Mouse (Mus musculus) MEL (cell line): Measurements from ENCODE around the gene Mrpl43. TPM values are rescaled to one million over a fixed set of nuclear protein-coding genes. Genes with fewer than 3 reads are reported as not detected.

ENCODE experiments used
- DNase-seq: peaks from one replicate; pipeline ENCODE4 v3.0.0; 2011; ENCODE audit warnings: low read depth, low spot score
- H3K27ac ChIP-seq: 2 replicates; pipeline ENCODE4 v1.5.1; 2012; ENCODE audit warnings: low read depth, mild to moderate bottlenecking, control low read depth, low read length, moderate library complexity; ENCODE audit not compliant: control insufficient read depth
- H3K27me3 ChIP-seq, 2 experiments: fragments of 150-350 bp in 1 of 2; sonication (generic) in 1 of 2; 2 replicates each; pipeline ENCODE4 v1.6.1; 2012; ENCODE audit warnings: low read length in 2 of 2, mild to moderate bottlenecking in 2 of 2, improper control_type of control experiment in 1 of 2, moderate library complexity in 1 of 2; ENCODE audit not compliant: insufficient read depth in 2 of 2, control insufficient read depth in 1 of 2
- H3K36me3 ChIP-seq, 2 experiments: 2 replicates each; pipeline ENCODE4 v1.6.1; 2012 to 2014; ENCODE audit warnings: low read length in 2 of 2, improper control_type of control experiment in 1 of 2, inconsistent platforms in 1 of 2, mild to moderate bottlenecking in 1 of 2; ENCODE audit not compliant: insufficient read depth in 2 of 2, control insufficient read depth in 1 of 2
- H3K4me1 ChIP-seq, 2 experiments: fragments of 150-350 bp in 1 of 2; sonication (generic) in 1 of 2; 2 replicates each; pipeline ENCODE4 v1.6.1; 2012; ENCODE audit warnings: low read length in 2 of 2, improper control_type of control experiment in 1 of 2, mild to moderate bottlenecking in 1 of 2; ENCODE audit not compliant: insufficient read depth in 2 of 2, control insufficient read depth in 1 of 2
- H3K4me3 ChIP-seq, 2 experiments: fragments of 150-350 bp in 1 of 2; sonication (generic) in 1 of 2; 2 replicates each; pipeline ENCODE4 v1.5.1; 2012; ENCODE audit warnings: low read depth in 2 of 2, low read length in 2 of 2, mild to moderate bottlenecking in 2 of 2, moderate library complexity in 2 of 2, control low read depth in 1 of 2, improper control_type of control experiment in 1 of 2; ENCODE audit not compliant: control insufficient read depth in 1 of 2, insufficient read depth in 1 of 2
- H3K79me2 ChIP-seq: 2 replicates; pipeline ENCODE4 v1.6.1; 2012; ENCODE audit warnings: mild to moderate bottlenecking, low read length, moderate library complexity; ENCODE audit not compliant: control insufficient read depth, poor library complexity, insufficient read depth
- H3K9ac ChIP-seq: 2 replicates; pipeline ENCODE4 v1.6.1; 2012; ENCODE audit warnings: low read depth, mild to moderate bottlenecking, control low read depth, low read length, moderate library complexity; ENCODE audit not compliant: control insufficient read depth, poor library complexity, severe bottlenecking
- H3K9me3 ChIP-seq: fragments of 150-350 bp; sonication (generic); replicated peaks from 2 replicates; pipeline ENCODE4 v1.6.1; 2012; ENCODE audit warnings: mild to moderate bottlenecking, low read length, improper control_type of control experiment, moderate library complexity; ENCODE audit not compliant: insufficient read depth
- BHLHE40 ChIP-seq: IDR thresholded peaks from 2 replicates; pipeline ENCODE4 v1.6.1; 2012; ENCODE audit warnings: low read depth, mild to moderate bottlenecking, inconsistent platforms, low read length, improper control_type of control experiment, borderline replicate concordance
- CHD1 ChIP-seq: IDR thresholded peaks from 2 replicates; pipeline ENCODE4 v1.6.1; 2012; ENCODE audit warnings: low read depth, mild to moderate bottlenecking, inconsistent platforms, low read length, improper control_type of control experiment
- CHD2 ChIP-seq: IDR thresholded peaks from 2 replicates; pipeline ENCODE4 v1.6.1; 2011; ENCODE audit warnings: low read length, improper control_type of control experiment
- CTCF ChIP-seq, 3 experiments: IDR thresholded peaks in 2 of 3; conservative IDR thresholded peaks in 1 of 3; 2 replicates each; pipeline ENCODE4 v1.5.1; 2011 to 2012; ENCODE audit warnings: low read length in 3 of 3, low read depth in 2 of 3, mild to moderate bottlenecking in 2 of 3, improper control_type of control experiment in 1 of 3, inconsistent platforms in 1 of 3, mixed read lengths in 1 of 3, moderate library complexity in 1 of 3; ENCODE audit not compliant: control insufficient read depth in 1 of 3, insufficient read depth in 1 of 3, poor library complexity in 1 of 3, severe bottlenecking in 1 of 3
- E2F4 ChIP-seq: IDR thresholded peaks from 2 replicates; pipeline ENCODE4 v1.6.1; 2011; ENCODE audit warnings: low read depth, low read length, improper control_type of control experiment, borderline replicate concordance
- ELF1 ChIP-seq: IDR thresholded peaks from 2 replicates; pipeline ENCODE4 v1.6.1; 2014; ENCODE audit warnings: low read depth, mild to moderate bottlenecking, inconsistent platforms, low read length, improper control_type of control experiment, moderate library complexity
- EP300 ChIP-seq, 2 experiments: IDR thresholded peaks; 2 replicates each; pipeline ENCODE4 v1.6.1; 2011; ENCODE audit warnings: improper control_type of control experiment in 2 of 2, low read length in 2 of 2, low read depth in 1 of 2, mild to moderate bottlenecking in 1 of 2
- HCFC1 ChIP-seq: IDR thresholded peaks from 2 replicates; pipeline ENCODE4 v1.6.1; 2012; ENCODE audit warnings: low read depth, mild to moderate bottlenecking, inconsistent platforms, low read length, improper control_type of control experiment, moderate library complexity
- JUND ChIP-seq: IDR thresholded peaks from 2 replicates; pipeline ENCODE4 v1.6.1; 2011; ENCODE audit warnings: low read depth, mild to moderate bottlenecking, improper control_type of control experiment, low read length
- MAFK ChIP-seq: IDR thresholded peaks from 2 replicates; pipeline ENCODE4 v1.6.1; 2011; ENCODE audit warnings: low read depth, mild to moderate bottlenecking, low read length, improper control_type of control experiment, borderline replicate concordance
- MAX ChIP-seq: IDR thresholded peaks from 2 replicates; pipeline ENCODE4 v1.6.1; 2011; ENCODE audit warnings: low read length, improper control_type of control experiment
- MAZ ChIP-seq: IDR thresholded peaks from 2 replicates; pipeline ENCODE4 v1.6.1; 2012; ENCODE audit warnings: low read depth, mild to moderate bottlenecking, inconsistent platforms, low read length, improper control_type of control experiment
- MYC ChIP-seq: IDR thresholded peaks from 2 replicates; pipeline ENCODE4 v1.6.1; 2011; ENCODE audit warnings: low read depth, mild to moderate bottlenecking, low read length, improper control_type of control experiment, moderate library complexity
- NELFE ChIP-seq: IDR thresholded peaks from 2 replicates; pipeline ENCODE4 v1.6.1; 2011; ENCODE audit warnings: low read depth, low read length, improper control_type of control experiment
- NRF1 ChIP-seq: IDR thresholded peaks from 2 replicates; pipeline ENCODE4 v1.6.1; 2014; ENCODE audit warnings: low read depth, mild to moderate bottlenecking, inconsistent platforms, low read length, improper control_type of control experiment, moderate library complexity; ENCODE audit not compliant: poor library complexity, insufficient read depth, severe bottlenecking
- POLR2A ChIP-seq, 2 experiments: IDR thresholded peaks; 2 replicates each; pipeline ENCODE4 v1.6.1; 2011 to 2012; ENCODE audit warnings: low read length in 2 of 2, mild to moderate bottlenecking in 2 of 2, control low read depth in 1 of 2, improper control_type of control experiment in 1 of 2, low read depth in 1 of 2, moderate library complexity in 1 of 2; ENCODE audit not compliant: control insufficient read depth in 1 of 2, insufficient read depth in 1 of 2, poor library complexity in 1 of 2
- POLR2AphosphoS2 ChIP-seq: IDR thresholded peaks from 2 replicates; pipeline ENCODE4 v1.6.1; 2011; ENCODE audit warnings: low read length, improper control_type of control experiment
- POLR2AphosphoS5 ChIP-seq: IDR thresholded peaks from 2 replicates; pipeline ENCODE4 v1.6.1; 2012; ENCODE audit warnings: low read depth, borderline replicate concordance, mild to moderate bottlenecking, inconsistent platforms, low read length, moderate library complexity, mixed read lengths
- RAD21 ChIP-seq: IDR thresholded peaks from 2 replicates; pipeline ENCODE4 v1.6.1; 2011; ENCODE audit warnings: mild to moderate bottlenecking, low read depth, low read length, improper control_type of control experiment
- SIN3A ChIP-seq: IDR thresholded peaks from 2 replicates; pipeline ENCODE4 v1.6.1; 2012; ENCODE audit warnings: low read length, improper control_type of control experiment, inconsistent platforms
- TAL1 ChIP-seq: IDR thresholded peaks from 2 replicates; pipeline ENCODE4 v1.6.1; 2012; ENCODE audit warnings: mild to moderate bottlenecking, inconsistent platforms, low read length, moderate library complexity, mixed read lengths
- TBP ChIP-seq: IDR thresholded peaks from 2 replicates; pipeline ENCODE4 v1.8.0; 2011; ENCODE audit warnings: low read depth, low read length, improper control_type of control experiment
- TCF12 ChIP-seq: IDR thresholded peaks from 2 replicates; pipeline ENCODE4 v1.6.1; 2014; ENCODE audit warnings: low read depth, mild to moderate bottlenecking, inconsistent platforms, low read length, improper control_type of control experiment, moderate library complexity
- UBTF ChIP-seq: IDR thresholded peaks from 2 replicates; pipeline ENCODE4 v1.6.1; 2012; ENCODE audit warnings: low read depth, mild to moderate bottlenecking, inconsistent platforms, low read length, improper control_type of control experiment, moderate library complexity, borderline replicate concordance; ENCODE audit not compliant: insufficient read depth
- ZC3H11A ChIP-seq: IDR thresholded peaks from 2 replicates; pipeline ENCODE4 v1.6.1; 2012; ENCODE audit warnings: low read depth, mild to moderate bottlenecking, inconsistent platforms, low read length, improper control_type of control experiment
- polyA plus RNA-seq, 2 experiments: library from polyadenylated mRNA; stranded (reverse) in 1 of 2; unstranded in 1 of 2; fragments of >175 nt in 1 of 2; fragments of >200 nt in 1 of 2; gene quantifications; 2 replicates each; pipeline versions ENCODE4 v1.2.1 to v1.2.4; 2012; ENCODE audit warnings: low replicate concordance in 2 of 2, low read depth in 1 of 2; ENCODE audit not compliant: insufficient read length in 2 of 2, insufficient read depth in 1 of 2, missing spikeins in 1 of 2
- total RNA-seq: library from RNA; depleted of rRNA; stranded (reverse); fragments of 300-350 nt; gene quantifications from 2 replicates; pipeline ENCODE4 v1.2.3, GENCODE M21; 2012

Mrpl43 gene
- total and polyA plus RNA-seq, 3 experiments, result 136 to 145 TPM; not detected in 1

DNA sequence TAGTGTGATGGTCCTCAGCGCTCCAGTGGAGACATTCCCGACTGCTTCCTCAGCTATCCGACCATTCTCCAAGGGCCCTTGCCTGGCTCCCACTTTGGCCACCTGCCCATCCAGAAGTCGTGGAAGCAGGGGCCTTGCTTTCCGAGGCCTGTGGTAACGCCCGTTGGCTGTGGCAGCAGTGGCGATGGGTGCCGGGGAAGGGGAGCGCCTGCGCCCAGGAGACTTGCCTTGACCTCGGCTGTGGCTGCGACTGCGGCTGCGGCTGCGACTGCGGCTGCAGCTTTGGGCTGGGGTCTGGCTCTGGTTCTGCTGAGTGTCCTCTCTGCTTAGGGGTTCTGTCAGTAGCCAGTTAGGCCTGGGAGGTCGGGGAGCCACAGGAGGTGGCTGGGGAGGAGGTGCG lies 22.5 kb upstream of the Mrpl43 start:
- no peaks in the 10 kb centered on the region for H3K27me3 ChIP-seq
- DNase-seq, result no peak
- peaks cover 8 to 22% of the 10 kb centered on the region in 2 experiments for H3K4me1 ChIP-seq
- H3K9ac ChIP-seq, result no peak overlapping the region
- H3K36me3 ChIP-seq, result peaks cover 0 to 10% of the 10 kb centered on the region in 2 experiments; a peak in 2 of 4 replicates
- no peak overlapping the region for H3K4me3 ChIP-seq
- H3K9me3 ChIP-seq, result no peaks in the 10 kb centered on the region
- no peaks in the 10 kb centered on the region for H3K79me2 ChIP-seq
- no peak for TF ChIP-seq ELF1
- no peak for TF ChIP-seq CHD1
- TF ChIP-seq BHLHE40, result no peak
- TF ChIP-seq POLR2AphosphoS5, result no peak
- TF ChIP-seq CHD2, result no peak
- no peak for TF ChIP-seq EP300 (IDR thresholded peaks at IDR 0.05; ENCODE audit: low read depth in 1 of 2, low read length in 2 of 2)
- no peak for TF ChIP-seq TCF12
- TF ChIP-seq MAZ, result no peak
- no peak for TF ChIP-seq JUND
- TF ChIP-seq HCFC1, result no peak
- TF ChIP-seq ZC3H11A, result no peak
- no peak for TF ChIP-seq TBP
- no peak for TF ChIP-seq MAX
- no peak for TF ChIP-seq CTCF (IDR thresholded peaks at IDR 0.05 in 2 of 3, conservative IDR thresholded peaks at IDR 0.05 in 1 of 3; ENCODE audit: control insufficient read depth in 1 of 3, insufficient read depth in 1 of 3, low read depth in 2 of 3, low read length in 3 of 3, poor library complexity in 1 of 3, severe bottlenecking in 1 of 3)
- TF ChIP-seq POLR2A (IDR thresholded peaks at IDR 0.05; ENCODE audit: control insufficient read depth in 1 of 2, insufficient read depth in 1 of 2, low read depth in 1 of 2, low read length in 2 of 2, poor library complexity in 1 of 2), result no peak
- no peak for TF ChIP-seq MYC
- no peak for TF ChIP-seq TAL1
- no peak for TF ChIP-seq NELFE
- no peak overlapping the region for H3K27ac ChIP-seq

DNA sequence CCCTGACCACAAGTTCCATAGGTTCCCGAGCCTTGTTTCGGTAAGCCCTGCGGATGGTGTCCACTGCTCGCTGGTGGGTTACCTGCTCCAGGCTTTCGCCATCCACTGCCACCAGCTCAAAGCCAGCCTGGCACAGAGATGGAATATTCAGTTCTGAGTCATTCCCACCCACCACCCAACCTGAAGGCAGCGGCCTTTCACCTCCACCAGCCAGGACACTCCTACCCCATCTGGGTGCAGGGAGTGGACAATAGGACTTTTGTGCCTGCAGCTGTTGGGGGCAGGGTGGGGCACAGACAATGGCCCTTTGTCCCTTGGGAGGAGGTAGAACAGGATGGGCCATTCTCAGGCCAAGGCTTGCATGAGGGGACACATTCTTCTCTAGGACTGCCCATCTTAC lies 21.6 kb upstream of the Mrpl43 start:
- Histone ChIP-seq H3K36me3 (peaks cover 0 to 10% of the 10 kb centered on the region in 2 experiments; a peak in 2 of 4 replicates), H3K4me1 (peaks cover 8 to 19% of the 10 kb centered on the region in 2 experiments), H3K9me3 (no peaks in the 10 kb centered on the region), H3K4me3 (no peak overlapping the region), H3K27me3 (no peaks in the 10 kb centered on the region), H3K9ac (no peak overlapping the region), H3K27ac (no peak overlapping the region), H3K79me2 (no peaks in the 10 kb centered on the region)
- TF ChIP-seq ELF1 (no peak), NRF1 (no peak), TBP (no peak), POLR2A (IDR thresholded peaks at IDR 0.05; ENCODE audit: control insufficient read depth in 1 of 2, insufficient read depth in 1 of 2, low read depth in 1 of 2, low read length in 2 of 2, poor library complexity in 1 of 2) (no peak), MAFK (no peak), RAD21 (no peak), UBTF (no peak), SIN3A (no peak), E2F4 (no peak), MYC (no peak), EP300 (IDR thresholded peaks at IDR 0.05; ENCODE audit: low read depth in 1 of 2, low read length in 2 of 2) (no peak), HCFC1 (no peak), POLR2AphosphoS2 (no peak), ZC3H11A (no peak), JUND (no peak)
- DNase-seq, result no peak
